Mouse (Mus musculus) thymus, adult 2 months (tissue): ENCODE measurements around the gene Hfe2. TPM values are rescaled to one million over a fixed set of nuclear protein-coding genes. Genes with fewer than 3 reads are reported as not detected.

Experiments used
- DNase-seq: peaks from one replicate; pipeline ENCODE4 v3.0.0; 2021
- H3K27ac ChIP-seq: fragments of 200-500 bp; 2 replicates; pipeline ENCODE4 v1.5.1; 2012; ENCODE audit warnings: low read length, control low read depth; ENCODE audit not compliant: control insufficient read depth, insufficient read depth
- H3K27me3 ChIP-seq: fragments of 200-500 bp; 2 replicates; pipeline ENCODE4 v1.6.1; 2012; ENCODE audit warnings: mild to moderate bottlenecking, low read length, moderate library complexity, mixed read lengths; ENCODE audit not compliant: control insufficient read depth, insufficient read depth
- H3K36me3 ChIP-seq: fragments of 200-500 bp; 2 replicates; pipeline ENCODE4 v1.6.1; 2012; ENCODE audit warnings: mild to moderate bottlenecking, low read length, moderate library complexity; ENCODE audit not compliant: control insufficient read depth, insufficient read depth
- H3K4me1 ChIP-seq: fragments of 200-500 bp; replicated peaks from 2 replicates; pipeline ENCODE4 v1.6.1; 2012; ENCODE audit warnings: low read length; ENCODE audit not compliant: control insufficient read depth, insufficient read depth
- H3K4me3 ChIP-seq: fragments of 200-500 bp; 2 replicates; pipeline ENCODE4 v1.5.1; 2012; ENCODE audit warnings: mild to moderate bottlenecking, low read length, control low read depth, moderate library complexity; ENCODE audit not compliant: control insufficient read depth, insufficient read depth
- CTCF ChIP-seq: fragments of 200-500 bp; IDR thresholded peaks from 2 replicates; pipeline ENCODE4 v1.5.1; 2012; ENCODE audit warnings: mild to moderate bottlenecking, control low read depth, low read length, moderate library complexity, borderline replicate concordance; ENCODE audit not compliant: control insufficient read depth, poor library complexity, insufficient read depth; ENCODE audit errors: extremely low read depth
- POLR2A ChIP-seq: fragments of 200-500 bp; IDR thresholded peaks from 2 replicates; pipeline ENCODE4 v1.6.1; 2012; ENCODE audit warnings: mild to moderate bottlenecking, low read length, control low read depth, moderate library complexity; ENCODE audit not compliant: control insufficient read depth, poor library complexity, insufficient read depth; ENCODE audit errors: extremely low read depth
- WGBS: fragments of 180-500 bp; shearing (Covaris S2); methylation state at CpG from one replicate; pipeline ENCODE4 v1.1.7; 2018; 5-methylcytosine and 5-hydroxymethylcytosine counted together
- polyA plus RNA-seq: library from polyadenylated mRNA; depleted of rRNA; stranded (reverse); fragments of >200 nt; gene quantifications from 2 replicates; pipeline ENCODE4 v1.2.3, GENCODE M21; 2012; rRNA removed

The Hfe2 gene
- polyA plus RNA-seq, 1 experiment, result 10.4 TPM

DNA sequence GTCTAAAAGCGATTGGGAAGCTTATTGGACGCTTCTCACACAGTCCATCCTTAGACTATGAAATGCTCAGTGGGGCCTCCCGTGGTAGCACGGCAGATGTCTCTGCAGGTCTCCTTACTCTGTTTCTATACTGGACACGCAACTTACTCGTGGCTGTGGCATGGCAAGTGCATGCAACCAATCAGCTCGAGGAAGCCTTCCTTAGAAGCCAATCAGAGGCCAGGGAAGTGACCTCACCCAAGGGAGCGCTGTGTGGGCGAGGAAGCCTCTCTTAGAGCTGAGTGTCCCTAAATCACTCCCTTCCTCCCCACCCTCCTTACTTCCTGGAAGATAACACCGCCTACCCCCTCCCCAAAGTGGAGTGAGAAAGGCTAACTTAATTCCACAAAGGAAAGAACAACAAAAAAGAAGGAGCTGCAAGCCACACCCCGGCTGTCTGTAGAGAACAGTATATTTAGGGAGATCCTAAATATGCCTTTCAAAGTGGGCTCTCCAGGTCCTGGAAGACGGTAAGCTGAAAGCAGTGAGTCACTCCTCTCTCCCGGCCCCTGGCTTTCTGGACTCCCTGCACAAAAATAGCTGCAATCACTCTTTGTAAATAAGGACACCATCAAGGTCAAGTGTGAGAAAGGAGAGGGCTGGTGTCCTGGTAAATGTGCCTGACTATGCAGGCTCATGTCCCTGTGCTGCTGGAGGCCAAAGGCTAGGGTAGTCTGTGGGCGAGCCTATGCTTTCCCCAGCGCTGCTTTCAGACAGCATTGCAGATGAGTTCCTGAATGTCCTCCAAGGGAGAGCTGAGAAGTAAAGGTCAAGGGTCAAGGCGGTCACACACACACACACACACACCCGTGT, 51.9 kb downstream of the Hfe2 start, which contains the start of gene Gm16253:
Gene Gm16253 (plus strand): TSS at position 295 of the 852 bp plus-strand sequence.
- Histone ChIP-seq H3K27ac (peak within 1 kb of the TSS; percentile 57; the same call in 1 of the 2 replicates), H3K4me3 (peak within 1 kb of the TSS; percentile 26), H3K27me3 (no peaks in the 10 kb centered on the region), H3K4me1 (peaks cover 40% of the 10 kb centered on the region), H3K36me3 (no peaks in the 10 kb centered on the region)
- peak; percentile 83 for DNase-seq
- WGBS, result 33% methylated on average over 17 of the region's 17 CpGs
- TF ChIP-seq POLR2A (0 out of 2 replicates have a peak, but pooled peaks have one; percentile 25), CTCF (no peak)

DNA sequence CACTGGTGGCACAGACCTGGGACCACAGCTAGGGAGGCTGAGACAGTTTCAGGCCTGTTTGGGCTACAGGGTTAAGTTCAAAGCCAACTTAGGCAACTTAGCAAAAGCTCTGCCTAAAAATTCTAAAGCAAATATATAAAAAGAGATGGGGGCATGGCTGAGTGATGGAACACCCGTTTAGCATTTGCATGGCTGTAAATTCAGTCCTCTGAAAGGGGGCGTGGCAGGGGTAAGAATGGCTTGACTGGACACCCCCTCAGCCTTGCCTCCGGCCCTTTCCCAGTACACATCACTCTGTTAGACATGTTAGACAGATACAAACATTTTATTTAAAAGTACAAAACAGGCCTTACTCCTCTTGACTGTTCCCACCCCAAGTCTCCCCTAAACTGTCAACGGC, 52.6 kb downstream of the Hfe2 start:
- DNase-seq, result no peak
- Histone ChIP-seq H3K4me3 (no peak overlapping the region), H3K4me1 (peaks cover 37% of the 10 kb centered on the region)

More for the DNA sequence above, 52.6 kb downstream of the Hfe2 start:
- Histone ChIP-seq H3K36me3 (no peaks in the 10 kb centered on the region), H3K27ac (no peak overlapping the region), H3K27me3 (no peaks in the 10 kb centered on the region)
- 78% methylated on average over 4 of the region's 4 CpGs for WGBS
- no peak for TF ChIP-seq POLR2A
- TF ChIP-seq CTCF, result no peak

Other genes starting within 250 kb of the Hfe2 start
- gene Fcgr1, start 231.2 kb upstream of the Hfe2 start, polyA plus RNA-seq, result 3.8 and 6.8 TPM in 2 replicates
- gene BC107364, start 72.9 kb upstream of the Hfe2 start, polyA plus RNA-seq, result 0.09 and 0.32 TPM in 2 replicates
- gene Txnip, start 32.8 kb downstream of the Hfe2 start, polyA plus RNA-seq, result 587 and 719 TPM in 2 replicates
- gene Gm16253, start 51.8 kb downstream of the Hfe2 start, polyA plus RNA-seq, result not detected in 2 replicates
- gene Polr3gl, start 69.0 kb downstream of the Hfe2 start, polyA plus RNA-seq, result 17.8 and 18.2 TPM in 2 replicates
- 0.18 and 0.49 TPM in 2 replicates for gene Ankrd34a, start 71.5 kb downstream of the Hfe2 start, polyA plus RNA-seq
- gene Lix1l, start 76.0 kb downstream of the Hfe2 start, polyA plus RNA-seq, result 4.6 and 8.2 TPM in 2 replicates
- 12.2 and 14.4 TPM in 2 replicates for gene Rbm8a, start 104.8 kb downstream of the Hfe2 start, polyA plus RNA-seq
- gene Pex11b, start 110.2 kb downstream of the Hfe2 start, polyA plus RNA-seq, result 37.0 and 41.0 TPM in 2 replicates
- 0.14 and 0.23 TPM in 2 replicates for gene Gm42957, start 110.3 kb downstream of the Hfe2 start, polyA plus RNA-seq
- 2.9 and 3.0 TPM in 2 replicates for gene Itga10, start 120.4 kb downstream of the Hfe2 start, polyA plus RNA-seq
- 1.7 and 2.8 TPM in 2 replicates for gene Ankrd35, start 145.0 kb downstream of the Hfe2 start, polyA plus RNA-seq
- 32.7 and 33.1 TPM in 2 replicates for gene Pias3, start 171.2 kb downstream of the Hfe2 start, polyA plus RNA-seq
- gene Nudt17, start 183.4 kb downstream of the Hfe2 start, polyA plus RNA-seq, result 12.2 and 17.9 TPM in 2 replicates
- 49.3 and 51.1 TPM in 2 replicates for gene Polr3c, start 202.5 kb downstream of the Hfe2 start, polyA plus RNA-seq
- 24.1 and 26.3 TPM in 2 replicates for gene Rnf115, start 202.5 kb downstream of the Hfe2 start, polyA plus RNA-seq